Mouse (Mus musculus): ENCODE data around the gene Cel. TPM values are rescaled to one million over a fixed set of nuclear protein-coding genes. Genes with fewer than 3 reads are reported as not detected.

Gene Cel
- total and polyA plus RNA-seq, 3 experiments = not detected

DNA sequence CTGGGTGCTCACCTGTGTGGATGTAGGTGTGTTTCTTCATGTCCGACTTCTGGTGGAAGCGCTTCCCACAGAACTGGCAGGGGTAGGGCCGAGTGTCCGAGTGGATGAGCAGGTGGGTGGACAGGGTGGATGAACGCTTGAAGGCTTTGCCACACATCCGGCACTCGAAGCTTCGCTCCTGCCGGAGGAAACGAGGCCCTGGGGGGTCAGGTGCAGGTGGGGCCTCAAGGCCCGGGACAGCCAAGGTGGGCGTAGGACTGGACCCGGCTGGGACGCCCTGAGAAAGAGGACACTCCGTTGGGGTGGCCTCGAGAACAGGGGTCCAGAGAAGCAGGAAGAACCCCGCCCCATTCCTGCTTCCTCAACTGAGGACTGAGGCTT, 48.2 kb upstream of the Cel start:
- H3K79me2 ChIP-seq (ENCODE audit: control insufficient read depth, insufficient read depth, low read length, poor library complexity) = peaks cover 5% of the 10 kb centered on the region
- DNase-seq (ENCODE audit: low read depth, low spot score) = no peak
- no peak overlapping the region for H3K4me3 ChIP-seq (ENCODE audit: control insufficient read depth in 1 of 2, insufficient read depth in 1 of 2, low read depth in 2 of 2, low read length in 2 of 2)
- H3K9ac ChIP-seq (ENCODE audit: control insufficient read depth, low read depth, low read length, poor library complexity, severe bottlenecking) = no peak overlapping the region
- peaks cover 5 to 39% of the 10 kb centered on the region in 2 experiments; a peak in 3 of 4 replicates for H3K4me1 ChIP-seq (ENCODE audit: control insufficient read depth in 1 of 2, insufficient read depth in 2 of 2, low read length in 2 of 2)
- TF ChIP-seq TBP (IDR thresholded peaks at IDR 0.05; ENCODE audit: low read depth, low read length) (no peak), RCOR1 (IDR thresholded peaks at IDR 0.05; ENCODE audit: low read depth, low read length) (no peak), MXI1 (IDR thresholded peaks at IDR 0.05; ENCODE audit: low read depth, low read length) (no peak), ZKSCAN1 (IDR thresholded peaks at IDR 0.05; ENCODE audit: low read depth, low read length) (no peak), USF2 (IDR thresholded peaks at IDR 0.05; ENCODE audit: borderline replicate concordance in 1 of 2, insufficient read depth in 1 of 2, low read depth in 1 of 2, low read length in 2 of 2) (no peak), ZMIZ1 (IDR thresholded peaks at IDR 0.05; ENCODE audit: low read depth, low read length) (no peak), NRF1 (IDR thresholded peaks at IDR 0.05; ENCODE audit: insufficient read depth, low read depth, low read length, poor library complexity, severe bottlenecking) (no peak), UBTF (IDR thresholded peaks at IDR 0.05; ENCODE audit: borderline replicate concordance, insufficient read depth, low read depth, low read length) (no peak), MEF2A (IDR thresholded peaks at IDR 0.05; ENCODE audit: extremely low read depth, insufficient replicate concordance, low read depth, low read length, poor library complexity, severe bottlenecking) (no peak)
- no peak overlapping the region for H3K27ac ChIP-seq (ENCODE audit: control insufficient read depth, low read depth, low read length)
- H3K36me3 ChIP-seq (ENCODE audit: control insufficient read depth in 1 of 2, insufficient read depth in 2 of 2, low read length in 2 of 2) = peaks cover 24 to 45% of the 10 kb centered on the region in 2 experiments
- H3K27me3 ChIP-seq (ENCODE audit: control insufficient read depth in 1 of 2, insufficient read depth in 2 of 2, low read length in 2 of 2) = no peaks in the 10 kb centered on the region
- H3K9me3 ChIP-seq (replicated peaks; ENCODE audit: insufficient read depth, low read length) = no peaks in the 10 kb centered on the region

DNA sequence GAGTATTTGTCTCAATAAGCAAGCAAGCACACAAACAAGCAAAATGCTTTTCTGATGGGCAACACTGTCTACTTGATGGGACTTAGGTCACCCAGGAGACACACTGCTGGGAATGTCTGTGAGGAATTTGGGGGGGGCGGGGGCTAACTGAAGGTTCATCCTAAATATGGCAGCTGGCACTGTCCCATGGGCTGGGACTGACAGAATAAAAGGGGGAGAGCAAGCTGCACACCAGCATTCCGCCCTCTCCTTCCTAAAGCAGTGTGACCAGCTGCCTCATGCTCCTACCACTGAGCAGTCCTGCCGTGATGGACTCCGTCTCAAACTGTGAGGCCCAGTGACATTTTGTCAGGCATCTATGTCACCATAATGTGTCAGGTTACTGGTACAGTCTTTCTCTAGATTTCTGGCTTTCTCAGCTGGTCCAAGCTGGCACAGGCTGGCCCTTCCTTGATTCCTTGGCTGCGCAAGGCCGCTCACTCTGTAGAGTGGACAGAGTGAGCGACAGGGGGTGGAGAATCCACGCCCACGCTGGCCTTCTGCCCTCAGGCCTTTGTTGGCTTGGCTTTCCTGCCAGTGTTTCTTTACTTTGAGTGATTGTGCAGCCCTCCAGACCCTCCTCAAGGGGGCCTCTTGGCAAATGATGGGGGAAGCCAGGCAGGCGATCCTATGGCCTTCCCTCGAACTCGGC, 47.7 kb upstream of the Cel start:
- Histone ChIP-seq H3K4me3 (ENCODE audit: control insufficient read depth in 1 of 2, insufficient read depth in 1 of 2, low read depth in 2 of 2, low read length in 2 of 2) (no peak overlapping the region), H3K36me3 (ENCODE audit: control insufficient read depth in 1 of 2, insufficient read depth in 2 of 2, low read length in 2 of 2) (peaks cover 24 to 44% of the 10 kb centered on the region in 2 experiments), H3K4me1 (ENCODE audit: control insufficient read depth in 1 of 2, insufficient read depth in 2 of 2, low read length in 2 of 2) (peaks cover 5 to 39% of the 10 kb centered on the region in 2 experiments; a peak in 3 of 4 replicates), H3K79me2 (ENCODE audit: control insufficient read depth, insufficient read depth, low read length, poor library complexity) (peaks cover 3% of the 10 kb centered on the region), H3K27me3 (ENCODE audit: control insufficient read depth in 1 of 2, insufficient read depth in 2 of 2, low read length in 2 of 2) (no peaks in the 10 kb centered on the region), H3K27ac (ENCODE audit: control insufficient read depth, low read depth, low read length) (no peak overlapping the region), H3K9me3 (replicated peaks; ENCODE audit: insufficient read depth, low read length) (no peaks in the 10 kb centered on the region), H3K9ac (ENCODE audit: control insufficient read depth, low read depth, low read length, poor library complexity, severe bottlenecking) (no peak overlapping the region)
- DNase-seq (ENCODE audit: low read depth, low spot score) = peak; percentile 11
- TF ChIP-seq POLR2A (IDR thresholded peaks at IDR 0.05; ENCODE audit: control insufficient read depth in 1 of 2, insufficient read depth in 1 of 2, low read depth in 1 of 2, low read length in 2 of 2, poor library complexity in 1 of 2) (0 out of 4 replicates have a peak, but pooled peaks of 1 of the 2 experiments have one; percentile 31), GABPA (IDR thresholded peaks at IDR 0.05; ENCODE audit: low read depth, low read length) (no peak)

DNA sequence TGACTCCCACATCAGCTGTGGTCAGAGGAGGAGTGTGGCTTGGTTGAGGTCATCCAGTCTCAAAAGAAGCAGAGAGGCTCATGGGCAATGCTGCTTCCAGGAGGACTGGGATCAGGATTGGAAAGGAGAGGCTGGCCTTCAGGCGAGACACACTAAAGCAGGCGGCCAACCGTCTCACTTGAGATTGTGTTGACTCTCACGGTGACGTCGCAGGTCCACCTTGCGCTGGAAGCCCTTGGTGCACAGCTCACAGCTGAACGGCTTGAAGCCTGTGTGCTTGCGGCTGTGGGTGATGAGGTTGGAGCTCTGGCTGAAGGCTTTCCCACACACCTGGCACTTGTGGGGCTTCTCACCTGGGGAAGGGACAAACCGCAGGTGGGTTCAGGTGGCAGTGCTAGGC, 46.6 kb upstream of the Cel start:
- Histone ChIP-seq H3K27me3 (ENCODE audit: control insufficient read depth in 1 of 2, insufficient read depth in 2 of 2, low read length in 2 of 2) (no peaks in the 10 kb centered on the region), H3K79me2 (ENCODE audit: control insufficient read depth, insufficient read depth, low read length, poor library complexity) (no peaks in the 10 kb centered on the region; the same call in 1 of the 2 replicates), H3K9me3 (replicated peaks; ENCODE audit: insufficient read depth, low read length) (no peaks in the 10 kb centered on the region), H3K36me3 (ENCODE audit: control insufficient read depth in 1 of 2, insufficient read depth in 2 of 2, low read length in 2 of 2) (peaks cover 20 to 42% of the 10 kb centered on the region in 2 experiments), H3K4me3 (ENCODE audit: control insufficient read depth in 1 of 2, insufficient read depth in 1 of 2, low read depth in 2 of 2, low read length in 2 of 2) (no peak overlapping the region), H3K4me1 (ENCODE audit: control insufficient read depth in 1 of 2, insufficient read depth in 2 of 2, low read length in 2 of 2) (peaks cover 6 to 35% of the 10 kb centered on the region in 2 experiments; a peak in 3 of 4 replicates), H3K27ac (ENCODE audit: control insufficient read depth, low read depth, low read length) (no peak overlapping the region), H3K9ac (ENCODE audit: control insufficient read depth, low read depth, low read length, poor library complexity, severe bottlenecking) (no peak overlapping the region)
- no peak for TF ChIP-seq RAD21 (IDR thresholded peaks at IDR 0.05; ENCODE audit: low read depth, low read length)
- no peak for TF ChIP-seq UBTF (IDR thresholded peaks at IDR 0.05; ENCODE audit: borderline replicate concordance, insufficient read depth, low read depth, low read length)
- TF ChIP-seq MAZ (IDR thresholded peaks at IDR 0.05; ENCODE audit: low read depth, low read length) = no peak
- no peak for TF ChIP-seq USF1 (IDR thresholded peaks at IDR 0.05; ENCODE audit: low read depth, low read length)
- no peak for TF ChIP-seq MAFK (IDR thresholded peaks at IDR 0.05; ENCODE audit: borderline replicate concordance, low read depth, low read length)
- TF ChIP-seq HCFC1 (IDR thresholded peaks at IDR 0.05; ENCODE audit: low read depth, low read length) = no peak
- peak; percentile 14 for DNase-seq (ENCODE audit: low read depth, low spot score)
